Mouse (Mus musculus) 3T3-L1 (cell line): ENCODE results near the gene Esrra.

ENCODE experiments used
- DNase-seq: peaks from one replicate; pipeline ENCODE4 v3.0.0-alpha.2; 2015; ENCODE audit warnings: low read depth, low spot score

The Esrra gene

DNA sequence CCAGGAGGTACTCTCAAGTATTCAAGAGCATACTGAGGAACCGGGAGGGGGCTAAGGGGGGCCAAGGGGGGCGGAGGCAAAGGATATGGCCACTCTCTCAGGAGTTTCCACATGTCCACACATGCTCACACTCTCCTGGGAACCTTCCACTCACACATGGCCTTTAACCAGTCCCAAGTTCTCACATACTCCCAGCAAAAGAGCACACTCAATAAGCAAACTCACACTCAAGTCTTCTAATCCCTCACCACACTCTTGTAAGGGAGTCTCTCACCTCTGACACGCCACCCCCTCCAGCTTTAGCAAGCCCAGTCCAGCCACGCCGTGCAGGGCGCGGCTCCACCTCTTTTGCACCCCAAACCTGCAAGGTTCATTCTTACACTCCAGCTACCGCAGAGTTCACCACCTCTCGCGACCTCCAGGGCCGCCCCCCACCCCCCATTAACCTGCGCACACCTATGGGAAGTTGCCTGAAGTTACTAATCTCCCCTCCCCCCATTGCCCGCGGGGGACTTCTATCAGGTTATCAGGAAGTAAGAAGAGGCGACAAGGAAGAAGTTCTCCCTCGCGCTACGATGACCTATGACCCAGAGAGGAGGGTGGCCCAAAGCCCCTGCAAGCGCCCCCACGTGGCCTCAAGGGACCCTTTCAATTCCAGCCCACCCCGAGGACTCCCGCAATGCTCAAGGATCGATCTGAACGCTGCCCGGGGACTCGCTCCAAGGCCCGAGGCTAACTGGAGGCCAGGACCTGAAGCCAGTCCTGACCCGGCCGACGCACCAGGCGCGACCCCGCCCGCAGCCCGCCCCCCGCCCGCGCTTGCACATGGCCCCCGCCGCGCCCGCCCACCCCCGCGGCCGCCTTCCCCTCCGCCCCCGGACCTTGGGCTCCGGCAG is 624 bp downstream of the Esrra start:
- DNase-seq, result peak; percentile 51

DNA sequence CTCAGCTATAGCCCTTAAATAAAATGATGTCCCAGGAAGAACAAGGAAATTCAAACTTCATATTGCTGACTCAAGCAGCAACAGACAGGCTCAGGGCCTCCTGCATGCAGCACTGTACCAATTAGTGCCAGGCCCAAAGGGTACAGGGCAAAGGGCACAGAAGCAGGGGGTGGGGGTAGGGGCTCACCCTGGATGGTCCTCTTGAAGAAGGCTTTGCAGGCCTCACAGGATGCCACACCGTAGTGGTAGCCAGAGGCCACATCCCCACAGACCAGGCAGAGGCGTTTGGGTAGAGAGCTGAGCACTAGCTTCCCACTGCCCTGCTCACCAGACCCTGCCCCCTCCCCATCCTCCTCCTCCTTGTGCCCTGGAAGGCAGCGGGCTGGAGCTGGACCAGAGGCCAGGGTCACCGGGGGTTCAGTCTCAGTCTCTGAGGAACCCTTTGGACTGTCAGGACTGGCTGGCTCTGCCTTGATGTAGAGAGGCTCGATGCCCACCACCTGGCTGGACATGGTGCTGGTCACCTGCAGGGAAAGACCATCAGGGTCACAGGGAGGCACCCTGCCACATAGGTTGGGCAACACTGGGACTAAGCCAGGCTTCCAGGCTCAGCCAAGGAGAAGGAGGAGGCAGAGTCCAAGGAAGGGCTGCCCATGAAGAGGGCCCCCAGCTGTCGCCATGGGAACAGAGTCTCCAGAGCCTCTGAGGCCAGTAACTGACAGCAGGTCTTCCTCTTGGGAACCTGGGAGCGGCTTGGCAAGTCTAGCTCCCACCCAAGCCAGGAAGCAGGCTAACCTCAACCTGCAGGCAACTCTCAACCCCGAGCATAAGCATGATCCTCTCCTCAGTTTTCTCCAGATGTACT is 1.5 kb downstream of the Esrra start:
- peak; percentile 73 for DNase-seq

DNA sequence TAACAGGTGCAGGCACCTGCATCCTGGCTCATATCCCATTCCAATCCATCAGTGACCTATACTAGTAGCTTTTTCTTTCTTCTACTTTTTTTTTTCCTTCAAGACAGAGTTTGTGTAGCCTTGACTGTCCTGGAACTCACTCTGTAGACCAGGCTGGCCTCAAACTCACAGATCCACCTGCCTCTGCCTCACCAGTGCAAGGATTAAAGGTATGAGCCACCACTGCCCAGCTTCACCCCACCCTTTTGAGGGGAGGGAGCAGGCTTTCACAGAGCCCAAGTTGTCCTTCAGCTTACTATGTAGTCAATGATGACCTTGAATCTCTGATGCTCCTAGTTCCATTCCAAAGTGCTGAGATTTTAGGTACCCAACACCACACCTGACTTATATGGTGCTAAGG is 2.2 kb downstream of the Esrra start:
- no peak for DNase-seq

DNA sequence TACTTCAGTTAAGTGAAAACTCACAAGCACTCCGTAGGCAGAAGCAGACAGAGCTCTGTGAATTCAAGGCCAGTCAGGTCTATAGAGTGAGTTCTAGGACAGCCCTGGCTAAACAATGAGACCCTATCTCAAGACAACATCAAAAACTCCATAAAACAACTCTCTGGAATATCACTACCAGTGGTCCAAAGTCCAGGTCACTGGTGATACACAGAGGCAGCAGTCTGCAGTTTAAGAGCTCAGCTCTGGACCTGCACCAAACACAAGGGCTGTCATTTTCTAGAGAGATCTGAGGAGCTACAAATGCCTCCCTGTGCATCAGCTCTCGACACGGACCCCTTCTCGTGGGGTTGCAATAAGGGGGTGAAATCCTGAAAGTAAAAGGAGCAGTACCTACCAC is 3.3 kb downstream of the Esrra start:
- no peak for DNase-seq

DNA sequence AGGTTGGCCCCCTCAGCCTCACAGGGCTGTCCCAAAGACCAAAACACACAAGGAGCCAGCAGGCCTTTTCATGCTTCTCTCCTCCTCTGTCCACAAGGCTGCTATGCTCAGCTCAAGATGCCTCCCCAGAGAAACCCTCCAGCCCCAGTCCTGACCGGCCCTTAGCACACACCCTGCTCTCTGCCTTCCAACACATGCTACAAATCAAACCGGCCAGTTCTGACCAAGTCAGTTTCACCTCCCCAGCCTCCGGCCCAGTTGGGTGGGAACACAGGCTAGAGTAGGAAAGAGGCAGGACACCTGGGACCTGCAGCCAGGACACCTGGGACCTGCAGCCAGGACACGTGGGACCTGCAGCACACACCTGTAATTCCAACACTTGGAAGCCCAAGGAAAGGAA is 5.1 kb downstream of the Esrra start:
- no peak for DNase-seq

DNA sequence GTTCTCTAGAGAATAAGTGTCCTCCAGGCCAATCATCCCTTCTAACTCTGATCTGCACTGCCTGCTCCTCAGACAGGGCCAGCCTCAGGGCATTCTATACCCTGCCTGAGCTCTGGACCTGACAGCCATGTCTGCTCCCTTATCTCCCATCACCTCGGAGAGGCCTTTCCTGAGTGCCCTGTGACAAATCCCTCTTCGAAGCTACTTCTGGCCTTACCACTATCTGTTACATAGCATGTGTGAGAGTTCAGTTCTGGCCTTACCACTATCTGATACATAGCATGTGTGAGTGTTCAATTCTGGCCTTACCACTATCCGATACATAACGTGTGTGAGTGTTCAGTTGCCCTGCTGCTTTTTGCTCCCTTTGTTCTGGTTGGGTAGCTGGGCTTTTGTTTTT is 6.3 kb downstream of the Esrra start:
- DNase-seq, result no peak

DNA sequence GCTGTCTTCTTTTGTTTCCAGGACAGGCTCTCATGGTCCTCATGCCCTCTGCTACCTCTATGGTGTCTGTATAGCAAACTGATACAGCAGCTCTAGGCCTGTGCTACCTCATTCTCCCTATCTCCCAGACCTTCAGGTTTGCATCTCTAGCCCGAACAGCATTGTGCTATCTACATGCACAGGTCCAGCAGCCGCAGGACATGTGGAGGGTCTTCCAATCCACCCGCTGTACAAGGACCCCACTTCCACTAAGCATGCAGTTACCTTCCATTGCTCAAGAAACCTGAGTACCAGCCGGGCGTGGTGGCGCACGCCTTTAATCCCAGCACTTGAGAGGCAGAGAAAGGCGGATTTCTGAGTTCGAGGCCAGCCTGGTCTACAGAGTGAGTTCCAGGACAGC is 7.1 kb downstream of the Esrra start:
- no peak for DNase-seq

DNA sequence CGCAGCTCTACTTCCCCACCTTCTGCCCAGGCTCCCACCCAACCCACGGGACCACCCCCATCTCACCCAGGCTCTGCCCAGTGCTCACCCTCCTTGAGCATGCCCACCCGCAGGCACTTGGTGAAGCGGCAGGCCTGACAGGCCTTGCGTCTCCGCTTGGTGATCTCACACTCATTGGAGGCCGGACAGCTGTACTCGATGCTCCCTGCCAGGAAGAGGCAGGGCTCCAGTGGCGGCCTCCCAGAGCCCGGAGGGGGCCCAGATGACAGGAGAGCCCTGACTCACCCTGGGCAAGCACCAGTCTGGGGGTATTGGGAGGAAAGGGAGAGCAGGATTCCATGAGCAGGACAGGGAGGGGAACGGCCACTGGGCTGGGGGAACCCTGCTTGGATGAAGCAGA is 7.6 kb downstream of the Esrra start:
- no peak for DNase-seq

DNA sequence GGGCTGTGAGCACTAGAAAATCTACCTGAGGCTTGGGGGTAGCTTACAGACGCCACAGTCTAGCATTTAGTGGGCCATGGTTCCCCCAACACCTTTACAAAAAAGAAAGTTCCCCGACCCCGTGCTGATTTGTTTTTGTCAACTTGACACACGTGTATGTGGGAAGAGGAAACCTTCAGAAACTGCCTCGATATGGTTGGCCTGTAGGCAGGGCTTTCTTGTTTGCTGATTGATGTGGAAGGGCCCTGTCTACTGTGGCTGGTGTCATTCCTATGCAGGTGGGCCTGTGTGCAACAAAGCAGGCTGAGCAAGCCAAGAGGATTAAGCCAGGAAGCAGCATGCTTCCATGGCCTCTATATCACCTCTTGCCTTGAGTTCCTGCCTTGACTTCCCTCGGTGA is 8.6 kb downstream of the Esrra start:
- DNase-seq, result no peak

DNA sequence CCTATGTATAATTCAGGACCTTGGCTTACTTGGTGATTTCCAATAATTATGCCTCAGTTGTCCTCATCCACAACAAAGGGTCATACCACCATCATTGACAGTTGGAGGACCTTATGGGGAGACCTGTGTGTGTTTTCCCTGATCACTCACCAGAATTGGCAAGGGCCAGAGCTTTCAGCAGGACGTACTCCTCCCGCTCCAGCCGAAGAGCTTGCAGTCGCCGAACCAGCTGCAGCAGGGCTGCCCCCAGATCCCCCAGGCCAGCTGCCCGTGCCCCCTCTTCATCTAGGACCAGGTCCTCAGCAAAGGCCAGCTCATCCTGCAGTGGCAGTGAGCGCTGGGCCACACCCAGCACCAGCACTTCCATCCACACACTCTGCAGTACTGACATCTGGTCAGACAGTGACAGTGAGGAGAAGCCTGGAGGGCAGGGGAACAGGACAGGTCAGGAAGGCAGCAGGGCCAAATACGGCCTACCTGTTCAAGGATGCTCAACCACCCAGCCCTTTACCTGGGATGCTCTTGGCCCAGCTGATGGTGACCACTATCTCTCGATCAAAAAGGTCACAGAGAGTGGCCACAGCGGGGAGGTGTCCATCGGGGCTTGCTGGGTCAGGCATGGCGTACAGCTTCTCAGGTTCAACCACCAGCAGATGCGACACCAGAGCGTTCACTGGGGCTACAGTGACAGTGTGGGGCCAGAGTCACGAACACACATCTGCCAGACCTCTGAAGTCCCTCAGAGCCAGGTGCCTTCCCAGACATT is 9.2 kb downstream of the Esrra start:
- no peak for DNase-seq

DNA sequence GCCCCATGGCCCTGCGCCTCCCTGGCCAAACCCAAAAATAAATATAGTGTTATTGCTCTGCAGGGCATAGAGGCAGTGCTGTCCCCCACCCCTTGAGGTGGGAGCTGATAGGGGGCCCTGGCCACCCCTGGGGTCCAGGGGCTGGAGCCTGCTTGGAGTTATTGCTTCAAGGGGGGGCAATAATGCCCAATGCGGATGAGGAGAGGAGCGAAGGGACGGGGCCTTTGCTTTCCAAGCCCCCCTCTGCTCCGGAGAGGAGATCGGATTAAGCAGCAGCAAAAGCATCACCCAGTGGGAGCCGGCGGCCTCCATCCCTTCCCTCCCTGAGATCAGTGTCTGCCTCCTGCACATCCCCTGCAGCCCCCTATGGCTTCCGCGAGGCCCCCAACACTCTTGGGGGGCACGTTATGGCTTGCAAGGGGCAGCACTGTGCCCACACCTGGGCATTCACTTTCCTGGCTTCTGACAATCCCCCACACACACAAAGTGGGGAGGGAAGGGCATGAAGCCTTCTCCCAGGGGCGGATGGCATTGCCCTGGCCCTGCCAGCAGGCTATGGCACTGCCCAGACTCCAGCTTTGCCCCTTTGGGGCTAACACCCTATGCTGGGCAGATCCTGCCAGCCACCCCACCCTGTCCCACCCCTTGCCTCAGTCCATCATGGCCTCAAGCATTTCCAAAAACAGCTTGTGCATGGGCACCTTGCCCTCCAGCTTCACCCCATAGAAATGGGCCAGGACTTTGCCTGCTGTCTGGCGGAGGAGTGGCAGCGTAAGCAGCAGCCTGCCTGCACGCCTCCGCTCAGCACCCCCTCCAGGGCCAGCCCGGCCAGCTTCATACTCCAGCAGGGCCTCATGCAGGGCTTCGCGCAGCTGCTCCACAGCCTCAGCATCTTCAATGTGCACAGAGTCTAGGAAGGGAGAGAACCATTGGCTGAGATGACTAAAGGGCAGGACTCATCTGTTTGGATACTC is 10.2 kb downstream of the Esrra start:
- no peak for DNase-seq

DNA sequence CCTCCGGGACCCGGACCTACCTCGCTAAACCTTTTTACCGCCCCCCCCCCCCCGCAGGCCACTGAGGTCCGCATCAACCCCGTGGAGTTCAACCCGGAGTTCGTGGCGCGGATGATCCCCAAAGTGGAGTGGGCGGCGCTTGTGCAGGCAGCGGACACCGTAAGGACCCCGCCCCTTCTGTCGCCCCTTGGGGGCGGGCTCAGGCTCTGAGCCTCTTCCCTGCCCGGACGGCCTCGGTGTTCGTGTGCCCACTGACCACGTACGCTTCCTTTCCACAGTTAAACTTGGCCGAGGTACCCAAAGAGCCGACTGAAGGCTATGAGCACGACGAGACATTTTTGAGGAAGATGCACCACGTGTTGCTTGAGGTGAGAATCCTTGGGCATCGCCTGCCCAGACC is 11.3 kb downstream of the Esrra start:
- peak; percentile 75 for DNase-seq

DNA sequence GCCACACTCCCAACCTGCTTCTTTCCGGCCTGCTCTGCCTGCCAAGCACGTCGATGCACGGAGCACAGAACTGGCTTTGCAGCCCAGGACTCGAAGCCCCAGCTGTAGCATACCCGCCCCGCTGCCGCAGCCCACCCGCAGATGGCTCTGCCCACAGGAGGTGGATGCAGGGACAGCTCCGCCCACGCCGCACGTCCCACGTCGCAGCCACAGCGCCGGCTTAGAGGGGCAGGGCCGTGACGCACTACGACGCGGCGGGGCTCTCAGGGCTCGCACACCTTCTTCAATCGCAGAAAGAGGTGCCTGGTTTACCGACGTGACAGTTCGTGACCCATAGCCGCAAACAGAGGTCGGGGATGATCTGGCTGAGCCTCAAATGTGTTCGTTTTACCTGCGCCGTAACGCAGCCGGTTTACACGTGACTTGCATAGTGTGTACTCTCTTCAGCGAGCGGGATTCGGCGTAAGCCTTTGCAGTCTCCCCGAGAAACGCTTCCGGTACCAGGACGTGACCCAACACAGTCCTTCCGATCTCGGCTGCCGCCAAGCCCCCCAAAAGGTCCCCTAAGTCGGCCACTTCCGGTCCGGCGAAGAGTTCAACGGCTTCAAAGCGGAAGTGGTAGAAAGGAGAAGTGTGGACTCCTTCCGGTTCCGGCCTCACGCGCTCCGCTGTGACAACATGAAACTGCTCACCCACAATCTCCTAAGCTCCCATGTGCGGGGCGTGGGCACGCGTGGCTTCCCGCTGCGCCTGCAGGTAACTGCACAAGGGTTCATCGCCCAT is 11.9 kb downstream of the Esrra start, which contains the start of the genes Trmt112 and Prdx5:
TSS of gene Trmt112 (plus strand) at position 192 of the 783 bp plus-strand sequence.
TSS of gene Prdx5 (minus strand) at position 600 of the 783 bp plus-strand sequence.
- DNase-seq, result peak; percentile 98

DNA sequence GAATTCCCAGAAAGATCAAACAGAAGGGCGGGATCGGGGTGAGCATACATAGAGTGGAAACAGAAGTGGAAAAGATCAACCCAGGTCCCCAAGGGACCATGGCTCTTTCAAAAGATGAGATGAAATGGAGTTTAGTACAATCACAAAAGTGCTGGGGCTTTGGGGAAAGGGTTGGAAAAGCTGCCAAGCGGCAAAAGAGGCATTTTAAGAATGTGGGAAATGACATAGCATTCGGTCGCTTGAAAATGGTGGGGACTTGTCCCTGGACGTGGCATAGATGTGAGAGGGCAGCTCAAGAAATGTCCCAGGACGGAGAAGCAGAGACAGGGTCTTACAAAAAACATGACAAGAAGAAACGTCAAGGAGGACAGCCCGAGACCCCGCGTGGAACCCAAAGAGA is 12.6 kb downstream of the Esrra start:
- peak; percentile 49 for DNase-seq

DNA sequence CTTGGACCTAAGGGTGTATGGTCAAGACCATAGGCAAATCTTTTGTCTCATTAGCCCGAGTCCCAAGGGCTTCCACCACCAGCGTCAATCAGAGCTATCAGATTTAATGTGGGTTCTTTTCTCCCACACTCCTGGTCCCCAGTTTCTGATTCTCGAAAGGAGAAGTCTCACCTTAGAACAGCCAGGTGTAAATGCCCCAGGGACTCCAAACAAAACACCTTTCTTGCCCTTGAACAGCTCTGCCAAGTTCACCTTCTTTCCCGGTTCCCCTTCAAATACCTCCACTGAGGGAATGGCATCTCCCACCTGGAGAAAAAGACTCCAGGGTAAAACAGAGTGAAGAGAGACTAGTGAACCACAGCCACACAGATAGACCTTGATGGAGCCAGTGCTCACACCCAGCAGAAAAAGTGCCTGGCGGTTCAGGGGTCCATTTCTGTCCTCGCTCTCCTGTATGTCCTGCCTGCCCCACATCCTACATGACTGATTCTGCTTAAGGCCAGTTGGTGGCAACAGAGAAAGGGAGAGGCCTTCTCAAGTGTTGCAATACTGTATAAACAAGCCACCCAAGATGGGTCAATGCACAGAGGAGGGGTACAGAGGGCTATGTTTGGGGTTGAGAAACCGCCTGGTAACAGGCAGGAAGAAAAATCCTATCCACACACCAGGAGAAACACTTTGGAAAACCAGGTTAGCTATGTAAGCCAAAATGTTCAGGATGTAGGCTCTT is 13.6 kb downstream of the Esrra start:
- peak; percentile 37 for DNase-seq

DNA sequence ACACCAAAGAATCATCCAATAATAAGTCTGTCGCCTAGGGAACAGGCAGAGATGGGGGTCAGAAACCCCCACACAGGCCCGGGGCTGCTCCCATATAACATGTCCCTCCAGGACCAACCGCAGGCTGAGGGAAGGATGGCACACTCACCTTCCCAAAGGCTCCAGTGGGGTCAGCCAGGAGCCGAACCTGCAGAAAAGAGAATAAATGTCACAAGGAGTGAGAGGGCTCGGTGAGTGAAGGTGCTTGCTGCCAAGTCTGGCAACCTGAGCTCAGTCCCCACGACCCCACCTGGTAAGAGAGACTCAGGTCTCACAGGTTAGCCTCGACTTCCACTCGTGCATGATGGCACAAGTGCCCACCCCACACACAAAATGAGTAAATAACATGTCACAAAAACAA is 14.5 kb downstream of the Esrra start:
- DNase-seq, result no peak

DNA sequence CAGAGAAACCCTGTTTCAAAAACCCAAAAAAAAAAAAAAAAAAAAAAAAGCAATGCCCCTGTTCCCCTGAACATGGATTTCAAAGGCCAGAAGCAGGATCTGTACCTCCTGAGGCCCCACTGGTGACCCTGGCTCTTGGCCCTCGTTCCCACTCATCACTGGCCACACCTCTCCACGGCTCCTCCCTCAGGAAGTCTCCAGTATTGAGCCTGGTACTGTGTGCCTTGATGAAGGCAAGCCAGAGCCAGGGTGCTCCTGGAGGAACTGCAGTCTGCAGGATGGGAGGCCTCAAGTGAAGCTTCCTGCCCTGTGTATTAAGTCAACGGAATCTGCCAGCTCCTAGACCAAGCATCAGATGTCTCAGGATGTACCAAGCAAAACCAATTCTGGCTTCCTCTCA is 15.4 kb downstream of the Esrra start:
- no peak for DNase-seq

DNA sequence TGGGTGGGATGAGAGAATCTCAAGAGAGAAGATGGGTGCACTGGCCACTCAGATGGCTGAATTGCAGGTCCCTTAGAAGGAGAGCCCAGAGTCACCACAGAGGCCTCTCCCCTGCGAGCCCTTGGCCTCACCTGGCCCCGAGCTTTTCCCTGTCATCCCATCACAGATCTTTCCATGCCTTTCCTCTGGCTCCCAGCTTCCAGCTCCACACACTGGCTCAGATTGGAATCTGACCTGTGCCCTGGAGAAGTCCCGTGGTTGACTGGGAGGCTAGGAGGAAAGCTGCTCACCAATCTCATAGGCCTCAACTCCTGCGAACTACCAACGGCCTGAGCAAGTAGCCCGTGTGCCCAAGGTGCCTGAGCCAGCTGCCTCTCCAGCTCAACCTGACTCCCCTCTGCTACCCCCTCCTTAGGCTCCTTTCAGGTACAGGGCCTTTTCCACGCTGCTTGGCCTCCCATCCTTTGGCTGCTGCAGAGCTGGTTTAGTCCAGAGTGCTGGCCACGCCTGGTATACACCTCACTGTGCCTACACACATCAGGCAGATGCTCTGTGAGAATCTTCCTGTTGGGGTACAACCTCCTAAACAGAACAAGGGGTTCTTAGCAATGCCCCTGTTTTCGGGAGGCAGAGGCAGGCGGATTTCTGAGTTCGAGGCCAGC is 16.0 kb downstream of the Esrra start:
- DNase-seq, result no peak

DNA sequence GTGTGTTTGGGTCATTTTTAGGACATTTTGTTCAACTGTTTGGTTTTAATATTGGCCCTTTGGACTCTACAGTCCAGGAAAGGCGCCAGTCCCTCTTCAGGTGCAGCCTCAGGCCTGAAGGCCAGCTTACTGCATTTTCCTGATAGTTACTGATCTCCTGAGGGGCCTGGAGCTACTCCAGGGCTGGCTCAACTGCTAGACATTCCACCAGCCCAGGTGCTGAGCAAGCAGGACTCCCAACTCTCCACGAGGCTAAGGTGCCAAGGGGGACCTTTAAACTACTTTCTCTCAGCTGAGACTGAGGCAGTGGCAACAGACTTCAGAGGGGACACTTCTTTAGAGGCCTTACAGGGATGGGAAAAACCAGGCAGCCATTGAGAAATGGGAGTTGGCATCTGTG is 16.8 kb downstream of the Esrra start:
- DNase-seq, result no peak
